Mouse (Mus musculus) myocyte (in vitro differentiated cells): ENCODE results near the gene Ldb3. TPM values are rescaled to one million over a fixed set of nuclear protein-coding genes. Genes with fewer than 3 reads are reported as not detected.

ENCODE experiments used
- H3K27me3 ChIP-seq: one replicate; pipeline ENCODE4 v1.6.1; 2011; ENCODE audit not compliant: control insufficient read depth, insufficient read depth, insufficient read length
- H3K36me3 ChIP-seq: one replicate; pipeline ENCODE4 v1.6.1; 2011; ENCODE audit not compliant: control insufficient read depth, insufficient read depth
- H3K4me2 ChIP-seq: one replicate; pipeline ENCODE4 v1.6.1; 2011; ENCODE audit warnings: low read depth, control low read depth
- H3K4me3 ChIP-seq: one replicate; pipeline ENCODE4 v1.5.1; 2011; ENCODE audit warnings: mild to moderate bottlenecking, control low read depth, moderate library complexity
- H3K79me2 ChIP-seq: one replicate; pipeline ENCODE4 v1.6.1; 2011; ENCODE audit not compliant: control insufficient read depth, insufficient read depth
- H3ac ChIP-seq: one replicate; pipeline ENCODE4 v1.6.1; 2011; ENCODE audit not compliant: control insufficient read depth, insufficient read length
- CEBPB ChIP-seq: IDR thresholded peaks from 2 replicates; pipeline ENCODE4 v1.6.1; 2011; ENCODE audit warnings: mild to moderate bottlenecking, moderate library complexity; ENCODE audit not compliant: poor library complexity, insufficient read depth, severe bottlenecking
- E2F4 ChIP-seq: IDR thresholded peaks from one replicate; pipeline ENCODE4 v1.6.1; 2011; ENCODE audit warnings: mild to moderate bottlenecking, control low read depth, moderate library complexity; ENCODE audit not compliant: insufficient read depth
- MAX ChIP-seq: IDR thresholded peaks from one replicate; pipeline ENCODE4 v1.6.1; 2011; ENCODE audit warnings: low read depth, mild to moderate bottlenecking, control low read depth
- MYOD1 ChIP-seq, 3 experiments: IDR thresholded peaks; one replicate each; pipeline ENCODE4 v1.6.1; 2011; ENCODE audit warnings: control low read depth in 2 of 3, low read depth in 2 of 3, mild to moderate bottlenecking in 2 of 3, moderate library complexity in 1 of 3; ENCODE audit not compliant: insufficient read length in 2 of 3, control insufficient read depth in 1 of 3
- MYOG ChIP-seq, 3 experiments: IDR thresholded peaks; one replicate each; pipeline ENCODE4 v1.6.1; 2011; ENCODE audit warnings: control low read depth in 2 of 3, low read depth in 2 of 3, mild to moderate bottlenecking in 2 of 3; ENCODE audit not compliant: insufficient read length in 2 of 3, control insufficient read depth in 1 of 3, insufficient read depth in 1 of 3
- POLR2A ChIP-seq: IDR thresholded peaks from one replicate; pipeline ENCODE4 v1.6.1; 2011; ENCODE audit warnings: low read depth, mild to moderate bottlenecking, control low read depth, moderate library complexity; ENCODE audit not compliant: insufficient read length
- POLR2AphosphoS2 ChIP-seq: IDR thresholded peaks from one replicate; pipeline ENCODE4 v1.6.1; 2011; ENCODE audit warnings: low read depth, control low read depth; ENCODE audit not compliant: insufficient read length
- REST ChIP-seq: IDR thresholded peaks from one replicate; pipeline ENCODE4 v1.6.1; 2011; ENCODE audit warnings: mild to moderate bottlenecking, control low read depth, moderate library complexity; ENCODE audit not compliant: insufficient read depth, insufficient read length
- SRF ChIP-seq: IDR thresholded peaks from one replicate; pipeline ENCODE4 v1.6.1; 2011; ENCODE audit warnings: low read depth; ENCODE audit not compliant: control insufficient read depth, insufficient read length
- TCF12 ChIP-seq: IDR thresholded peaks from one replicate; pipeline ENCODE4 v1.6.1; 2011; ENCODE audit warnings: mild to moderate bottlenecking, control low read depth; ENCODE audit not compliant: poor library complexity, insufficient read depth, severe bottlenecking
- TCF3 ChIP-seq: IDR thresholded peaks from one replicate; pipeline ENCODE4 v1.6.1; 2011; ENCODE audit warnings: low read depth, control low read depth; ENCODE audit not compliant: insufficient read length
- USF1 ChIP-seq: IDR thresholded peaks from one replicate; pipeline ENCODE4 v1.6.1; 2011; ENCODE audit warnings: low read depth, mild to moderate bottlenecking, control low read depth, moderate library complexity
- polyA plus RNA-seq: library from polyadenylated mRNA; unstranded; fragments of >200 nt; fragmentation: generic; extraction: Trizol; gene quantifications from one replicate; pipeline ENCODE4 v1.2.1, GENCODE M21; 2012; ENCODE audit warnings: missing spikeins

Gene Ldb3
- polyA plus RNA-seq, 1 experiment = 83.9 TPM

GRCm38 (mm10) chr14:34535883-34536282 is 52.6 kb downstream of the Ldb3 start:
- Histone ChIP-seq H3K4me2 (no peak overlapping the region), H3ac (no peak overlapping the region), H3K27me3 (no peaks in the 10 kb centered on the region), H3K36me3 (peaks cover 35% of the 10 kb centered on the region), H3K4me3 (no peak overlapping the region), H3K79me2 (no peaks in the 10 kb centered on the region)
- TF ChIP-seq POLR2A = no peak
- TF ChIP-seq MYOD1 (IDR thresholded peaks at IDR 0.05; ENCODE audit: control insufficient read depth in 1 of 3, insufficient read length in 2 of 3, low read depth in 2 of 3) = no peak
- no peak for TF ChIP-seq E2F4
- TF ChIP-seq POLR2AphosphoS2 = no peak
- no peak for TF ChIP-seq MAX
- TF ChIP-seq USF1 = no peak
- no peak for TF ChIP-seq SRF
- no peak for TF ChIP-seq REST
- TF ChIP-seq TCF12 = no peak
- no peak for TF ChIP-seq CEBPB
- TF ChIP-seq MYOG (IDR thresholded peaks at IDR 0.05; ENCODE audit: control insufficient read depth in 1 of 3, insufficient read depth in 1 of 3, insufficient read length in 2 of 3, low read depth in 2 of 3) = no peak
- no peak for TF ChIP-seq TCF3

- Histone ChIP-seq H3K27me3 (no peaks in the 10 kb centered on the region), H3K79me2 (no peaks in the 10 kb centered on the region), H3K4me2 (no peak overlapping the region), H3ac (no peak overlapping the region), H3K4me3 (no peak overlapping the region), H3K36me3 (peaks cover 24% of the 10 kb centered on the region)
- TF ChIP-seq USF1 (no peak), TCF12 (no peak), CEBPB (no peak), POLR2AphosphoS2 (no peak), MYOG (IDR thresholded peaks at IDR 0.05; ENCODE audit: control insufficient read depth in 1 of 3, insufficient read depth in 1 of 3, insufficient read length in 2 of 3, low read depth in 2 of 3) (no peak), POLR2A (no peak), MYOD1 (IDR thresholded peaks at IDR 0.05; ENCODE audit: control insufficient read depth in 1 of 3, insufficient read length in 2 of 3, low read depth in 2 of 3) (no peak), TCF3 (no peak), MAX (no peak)
Observed at GRCm38 (mm10) chr14:34533537-34533936, 54.9 kb downstream of the Ldb3 start.

- H3K27me3 ChIP-seq = no peaks in the 10 kb centered on the region
- no peak overlapping the region for H3K4me2 ChIP-seq
- no peak for TF ChIP-seq TCF3
- TF ChIP-seq E2F4 = no peak
- TF ChIP-seq POLR2AphosphoS2 = no peak
- TF ChIP-seq MYOG (IDR thresholded peaks at IDR 0.05; ENCODE audit: control insufficient read depth in 1 of 3, insufficient read depth in 1 of 3, insufficient read length in 2 of 3, low read depth in 2 of 3) = no peak
- TF ChIP-seq CEBPB = no peak
- TF ChIP-seq REST = no peak
- no peak for TF ChIP-seq TCF12
- TF ChIP-seq MAX = no peak
- no peak for TF ChIP-seq MYOD1 (IDR thresholded peaks at IDR 0.05; ENCODE audit: control insufficient read depth in 1 of 3, insufficient read length in 2 of 3, low read depth in 2 of 3)
- no peak for TF ChIP-seq POLR2A
- TF ChIP-seq USF1 = no peak
- TF ChIP-seq SRF = no peak
- no peak overlapping the region for H3K4me3 ChIP-seq
- no peaks in the 10 kb centered on the region for H3K79me2 ChIP-seq
- peaks cover 24% of the 10 kb centered on the region for H3K36me3 ChIP-seq
- H3ac ChIP-seq = no peak overlapping the region
Observed at GRCm38 (mm10) chr14:34532536-34532935, 55.9 kb downstream of the Ldb3 start.

DNA sequence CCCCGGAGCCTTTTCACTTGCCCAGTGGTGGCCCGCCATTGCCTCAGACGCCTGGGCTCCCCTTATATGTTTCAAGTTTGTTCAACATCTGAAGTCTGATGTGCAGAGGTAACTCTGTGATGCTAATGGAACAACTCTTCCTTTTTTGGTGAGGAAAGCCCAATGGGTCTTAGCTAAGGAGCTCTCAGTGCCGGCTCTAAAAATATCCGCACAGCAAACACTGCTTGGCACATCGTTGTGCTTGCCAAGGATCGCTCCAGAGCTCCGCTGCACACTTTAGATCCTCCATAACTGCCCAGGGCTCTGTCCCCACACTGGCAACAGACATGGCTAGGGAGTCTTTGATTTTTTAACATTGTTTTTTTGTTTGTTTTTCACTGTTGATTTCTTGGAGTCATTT is 59.7 kb downstream of the Ldb3 start:
- TF ChIP-seq TCF3 (no peak), CEBPB (no peak), REST (no peak), POLR2A (no peak), MYOG (IDR thresholded peaks at IDR 0.05; ENCODE audit: control insufficient read depth in 1 of 3, insufficient read depth in 1 of 3, insufficient read length in 2 of 3, low read depth in 2 of 3) (no peak), MAX (no peak), USF1 (no peak), E2F4 (no peak), POLR2AphosphoS2 (no peak), SRF (no peak), MYOD1 (IDR thresholded peaks at IDR 0.05; ENCODE audit: control insufficient read depth in 1 of 3, insufficient read length in 2 of 3, low read depth in 2 of 3) (no peak), TCF12 (no peak)
- peaks cover 11% of the 10 kb centered on the region for H3K36me3 ChIP-seq
- H3K27me3 ChIP-seq = no peaks in the 10 kb centered on the region
- no peak overlapping the region for H3K4me3 ChIP-seq
- H3K4me2 ChIP-seq = no peak overlapping the region
- no peaks in the 10 kb centered on the region for H3K79me2 ChIP-seq
- no peak overlapping the region for H3ac ChIP-seq

- no peak within 1 kb of the TSS for H3K4me3 ChIP-seq
- H3ac ChIP-seq = no peak within 1 kb of the TSS
- H3K4me2 ChIP-seq = no peak within 1 kb of the TSS
- H3K79me2 ChIP-seq = no peaks in the 10 kb centered on the region
- no peaks in the 10 kb centered on the region for H3K27me3 ChIP-seq
- no peaks in the 10 kb centered on the region for H3K36me3 ChIP-seq
- TF ChIP-seq CEBPB (no peak), REST (no peak), MAX (no peak), MYOG (IDR thresholded peaks at IDR 0.05; ENCODE audit: control insufficient read depth in 1 of 3, insufficient read depth in 1 of 3, insufficient read length in 2 of 3, low read depth in 2 of 3) (no peak), USF1 (no peak), MYOD1 (IDR thresholded peaks at IDR 0.05; ENCODE audit: control insufficient read depth in 1 of 3, insufficient read length in 2 of 3, low read depth in 2 of 3) (no peak), E2F4 (no peak), SRF (no peak), TCF12 (no peak), POLR2AphosphoS2 (no peak), TCF3 (no peak), POLR2A (no peak)
Observed at GRCm38 (mm10) chr14:34522701-34523100, 65.8 kb downstream of the Ldb3 start, which contains the start of gene 9230112D13Rik. Gene 9230112D13Rik (minus strand): TSS chr14:34522801.
